Mouse (Mus musculus): ENCODE results near the gene Cdhr5.

DNA sequence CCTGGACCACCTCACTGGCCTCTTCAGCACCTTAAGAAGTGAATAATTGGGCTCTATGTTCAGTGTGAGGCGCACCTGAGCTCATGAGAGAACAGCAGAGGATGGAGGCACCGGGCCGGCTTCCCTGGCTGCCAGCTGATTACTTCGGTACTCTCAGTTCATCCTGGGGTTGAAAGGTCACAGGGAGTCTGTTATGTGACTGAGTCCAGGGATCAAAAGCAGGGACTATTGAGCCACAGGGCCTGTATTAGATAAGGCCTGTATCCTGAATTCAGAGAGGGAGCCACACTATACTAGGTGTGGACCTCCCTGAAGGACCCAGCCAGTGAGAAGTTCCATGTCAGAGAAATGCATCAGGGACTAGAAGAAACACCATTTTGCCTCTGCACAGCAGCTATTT lies 28.0 kb upstream of the Cdhr5 start:
- TF ChIP-seq CTCF (IDR thresholded peaks at IDR 0.05; ENCODE audit: low read depth) (no peak), EP300 (IDR thresholded peaks at IDR 0.05; ENCODE audit: low read depth) (no peak)

Measured in liver, postnatal 0 days (tissue).